Mouse (Mus musculus): ENCODE measurements around the gene Plek. TPM values are rescaled to one million over a fixed set of nuclear protein-coding genes. Genes with fewer than 3 reads are reported as not detected.
A peak's percentile ranks its signal among the peaks of the same experiment; 100 is the strongest.
"Not testable (repeated sequence)": the region's sequence is repeated elsewhere in the genome, so short reads cannot be mapped to it uniquely, and the experiment has no call there.

Gene Plek
- total and polyA plus RNA-seq, 3 experiments, result 2.0 to 8.7 (median 5.3) TPM

DNA sequence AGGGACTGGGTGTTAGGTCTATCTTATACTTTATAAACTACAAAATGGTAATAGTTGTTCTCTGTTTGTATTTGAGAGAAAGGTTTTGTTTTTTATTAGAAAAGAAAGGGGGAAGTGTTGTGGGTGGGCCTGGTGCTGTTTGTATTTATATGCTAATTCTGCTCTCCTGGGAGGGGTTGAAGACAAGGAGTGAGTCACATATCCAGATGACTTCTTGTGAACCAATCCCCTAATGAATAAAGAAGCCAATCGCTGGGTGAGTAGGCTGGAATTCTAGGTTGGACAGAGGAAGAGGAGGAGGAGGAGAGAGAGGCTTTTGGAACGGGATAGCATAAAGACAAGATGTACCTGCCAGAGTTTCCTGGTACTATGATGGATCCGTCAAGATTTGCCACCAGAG lies 29.9 kb upstream of the Plek start:
- Histone ChIP-seq H3K27me3 (ENCODE audit: control insufficient read depth, insufficient read depth, low read length) (no peaks in the 10 kb centered on the region), H3K4me1 (ENCODE audit: control insufficient read depth, insufficient read depth, low read length) (no peaks in the 10 kb centered on the region; the same call in 1 of the 2 replicates), H3K9ac (ENCODE audit: low read depth, low read length) (no peak overlapping the region), H3K36me3 (ENCODE audit: control insufficient read depth, insufficient read depth, low read length) (no peaks in the 10 kb centered on the region; the same call in 1 of the 2 replicates), H3K79me2 (replicated peaks; ENCODE audit: control insufficient read depth, insufficient read depth, low read length) (no peaks in the 10 kb centered on the region), H3K27ac (no peak overlapping the region), H3K4me3 (no peak overlapping the region)
- TF ChIP-seq POLR2A (IDR thresholded peaks at IDR 0.05; ENCODE audit: insufficient read depth, low read depth, low read length) (no peak), CTCF (IDR thresholded peaks at IDR 0.05) (no peak), EP300 (IDR thresholded peaks at IDR 0.05; ENCODE audit: insufficient read depth, low read depth, low read length) (no peak)
- 38% methylated on average over 3 of the region's 3 CpGs for WGBS
- intact Hi-C loops (cut with DNase I), result no loop called here
- DNase-seq, result no peak

DNA sequence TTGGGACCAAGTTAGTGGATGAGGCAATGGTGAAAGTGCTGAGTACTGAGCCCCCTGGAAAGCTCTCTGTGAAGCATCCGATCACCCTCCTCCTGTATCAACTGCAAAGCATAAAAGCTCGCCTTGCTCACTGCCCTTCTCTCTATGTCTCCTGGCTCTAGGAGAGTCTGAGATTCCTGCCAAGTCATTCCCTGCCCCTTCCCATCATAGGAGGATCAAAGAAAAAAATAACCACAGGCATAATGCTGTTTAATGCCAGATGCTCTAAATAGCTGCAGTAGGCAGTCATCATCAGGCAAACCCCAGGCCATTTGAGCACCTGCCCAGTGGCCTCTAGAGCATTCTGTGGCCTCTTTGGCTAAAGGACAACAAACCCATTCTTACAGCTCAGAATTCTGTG lies 23.5 kb upstream of the Plek start:
- no peak for DNase-seq
- 87% methylated on average over 2 of the region's 2 CpGs for WGBS

DNA sequence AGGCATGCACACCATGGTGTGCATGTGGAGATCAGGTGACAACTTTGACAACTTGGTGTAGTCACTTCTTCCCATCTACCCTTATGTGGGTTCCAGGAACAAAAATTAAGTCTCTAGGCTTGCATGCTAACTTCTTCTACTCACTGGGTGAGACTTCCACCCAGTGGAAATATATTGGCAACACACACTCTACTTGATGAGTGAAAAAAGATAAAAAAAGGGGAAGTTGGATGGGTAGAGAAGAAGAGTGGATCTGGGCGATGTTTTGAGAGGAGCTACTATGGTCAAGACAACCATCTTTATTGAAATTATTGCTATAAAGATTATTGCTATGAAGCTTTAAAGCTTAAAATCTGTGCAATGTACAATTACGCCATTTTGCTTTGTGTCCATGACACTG lies 17.2 kb upstream of the Plek start:
- intact Hi-C loops (cut with DNase I), result not testable (repeated sequence)

More for the DNA sequence above, 23.5 kb upstream of the Plek start:
- no peak overlapping the region for H3K9ac ChIP-seq (ENCODE audit: low read depth, low read length)
- no peaks in the 10 kb centered on the region for H3K79me2 ChIP-seq (replicated peaks; ENCODE audit: control insufficient read depth, insufficient read depth, low read length)
- H3K36me3 ChIP-seq (ENCODE audit: control insufficient read depth, insufficient read depth, low read length), result no peaks in the 10 kb centered on the region
- no peaks in the 10 kb centered on the region for H3K4me1 ChIP-seq (ENCODE audit: control insufficient read depth, insufficient read depth, low read length)
- H3K27me3 ChIP-seq (ENCODE audit: control insufficient read depth, insufficient read depth, low read length), result no peaks in the 10 kb centered on the region
- intact Hi-C loops (cut with DNase I), result no loop called here
- no peak overlapping the region for H3K4me3 ChIP-seq
- TF ChIP-seq POLR2A (IDR thresholded peaks at IDR 0.05; ENCODE audit: insufficient read depth, low read depth, low read length), result no peak
- no peak overlapping the region for H3K27ac ChIP-seq

DNA sequence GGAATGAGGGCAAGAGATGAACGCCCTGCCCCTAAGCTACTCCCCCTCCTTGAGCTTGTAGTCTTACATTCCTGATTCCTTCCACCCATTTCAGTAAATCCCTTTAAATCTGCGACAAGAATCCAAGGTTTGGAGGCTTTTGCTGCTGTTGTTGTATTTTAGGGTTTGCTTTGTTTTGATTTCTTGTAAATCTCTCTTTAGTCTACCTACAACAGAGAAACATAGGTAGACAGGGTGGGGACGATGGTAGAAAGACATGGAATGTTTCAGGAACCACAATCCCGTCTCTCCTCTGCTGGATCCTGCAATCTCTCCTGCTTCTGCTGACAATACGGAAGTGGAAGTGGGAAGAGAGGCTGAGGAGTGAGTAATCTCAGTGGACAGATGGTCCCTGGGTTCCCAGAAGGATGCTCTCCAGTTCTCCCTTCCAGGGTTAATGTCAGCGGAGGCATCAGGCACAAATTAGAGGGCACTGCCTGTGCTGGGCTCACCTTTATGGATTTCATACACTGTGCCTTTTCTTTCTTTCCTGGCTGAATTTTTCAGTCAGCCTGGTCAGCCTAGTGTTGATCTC lies 382 bp upstream of the Plek start:
- no peak for DNase-seq
- Histone ChIP-seq H3K79me2 (replicated peaks; ENCODE audit: control insufficient read depth, insufficient read depth, low read length) (no peaks in the 10 kb centered on the region), H3K4me3 (peak overlapping the region; percentile 59), H3K9ac (ENCODE audit: low read depth, low read length) (peak overlapping the region; percentile 81), H3K27me3 (ENCODE audit: control insufficient read depth, insufficient read depth, low read length) (no peaks in the 10 kb centered on the region), H3K36me3 (ENCODE audit: control insufficient read depth, insufficient read depth, low read length) (no peaks in the 10 kb centered on the region), H3K4me1 (ENCODE audit: control insufficient read depth, insufficient read depth, low read length) (peaks cover 2% of the 10 kb centered on the region), H3K27ac (peak overlapping the region; percentile 84)
- no peak for TF ChIP-seq CTCF (IDR thresholded peaks at IDR 0.05)
- no peak for TF ChIP-seq EP300 (IDR thresholded peaks at IDR 0.05; ENCODE audit: insufficient read depth, low read depth, low read length)
- no peak for TF ChIP-seq POLR2A (IDR thresholded peaks at IDR 0.05; ENCODE audit: insufficient read depth, low read depth, low read length)
- intact Hi-C loops (cut with DNase I), result loop anchor here (5.0 kb wide), 1 partner anchor 100 kb away; the partner anchor contains the start of gene Fbxo48
- WGBS, result 7% methylated on average over 6 of the region's 6 CpGs

More for the DNA sequence above, 17.2 kb upstream of the Plek start:
- not testable (repeated sequence) for H3K27ac ChIP-seq; H3K9ac ChIP-seq (ENCODE audit: low read depth, low read length); H3K4me1 ChIP-seq (ENCODE audit: control insufficient read depth, insufficient read depth, low read length); DNase-seq; H3K79me2 ChIP-seq (replicated peaks; ENCODE audit: control insufficient read depth, insufficient read depth, low read length); H3K27me3 ChIP-seq (ENCODE audit: control insufficient read depth, insufficient read depth, low read length); H3K4me3 ChIP-seq; H3K36me3 ChIP-seq (ENCODE audit: control insufficient read depth, insufficient read depth, low read length)
- 88% methylated on average over 2 of the region's 2 CpGs for WGBS

DNA sequence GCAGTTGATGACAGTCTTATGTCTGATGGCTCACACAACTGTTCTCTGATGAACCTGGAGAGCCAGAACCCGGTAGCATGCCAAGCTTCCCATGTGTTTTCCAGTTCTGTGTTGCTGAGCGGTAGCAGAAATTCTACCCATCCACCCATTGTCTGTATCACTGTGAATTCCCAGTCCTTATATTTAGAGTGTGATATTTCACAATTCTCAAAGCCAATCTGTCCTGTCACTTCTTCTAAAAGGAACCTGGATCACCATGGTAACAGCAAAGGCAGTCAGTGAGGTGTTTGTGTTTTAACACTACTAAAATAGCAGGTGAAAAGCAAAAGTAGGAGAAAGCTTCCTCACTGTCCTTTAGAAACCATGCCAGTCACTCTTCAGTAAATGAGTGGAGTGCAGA lies 6.4 kb downstream of the Plek start:
- H3K4me1 ChIP-seq (ENCODE audit: control insufficient read depth, insufficient read depth, low read length), result no peaks in the 10 kb centered on the region
- intact Hi-C loops (cut with DNase I), result no loop called here
- no peaks in the 10 kb centered on the region for H3K36me3 ChIP-seq (ENCODE audit: control insufficient read depth, insufficient read depth, low read length)
- no peaks in the 10 kb centered on the region for H3K27me3 ChIP-seq (ENCODE audit: control insufficient read depth, insufficient read depth, low read length)
- no peak for DNase-seq
- H3K4me3 ChIP-seq, result no peak overlapping the region
- H3K27ac ChIP-seq, result no peak overlapping the region
- no peaks in the 10 kb centered on the region for H3K79me2 ChIP-seq (replicated peaks; ENCODE audit: control insufficient read depth, insufficient read depth, low read length)
- TF ChIP-seq EP300 (IDR thresholded peaks at IDR 0.05; ENCODE audit: insufficient read depth, low read depth, low read length) (no peak), CTCF (IDR thresholded peaks at IDR 0.05) (no peak), POLR2A (IDR thresholded peaks at IDR 0.05; ENCODE audit: insufficient read depth, low read depth, low read length) (no peak)
- WGBS, result 83% methylated on average over 2 of the region's 2 CpGs
- H3K9ac ChIP-seq (ENCODE audit: low read depth, low read length), result no peak overlapping the region

DNA sequence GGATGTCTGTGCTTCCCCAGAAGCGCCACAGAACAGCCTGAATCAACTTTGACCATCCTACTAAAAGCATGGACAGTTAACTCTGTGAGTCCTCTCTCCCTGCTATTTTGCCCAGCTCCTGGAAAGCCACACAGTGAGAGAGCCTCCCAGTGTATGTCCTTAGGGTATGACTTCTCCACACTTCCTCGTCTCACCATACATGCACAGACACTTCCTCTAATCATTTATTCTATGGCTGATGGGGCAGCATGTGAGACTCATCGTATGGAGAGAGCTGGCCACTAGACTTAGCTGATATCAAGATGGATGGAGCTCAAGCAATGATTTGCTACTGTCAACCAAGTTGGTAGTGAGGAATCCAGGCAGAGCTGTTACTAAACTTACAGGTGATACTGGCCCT lies 28.2 kb downstream of the Plek start:
- intact Hi-C loops (cut with DNase I), result no loop called here
- Histone ChIP-seq H3K79me2 (replicated peaks; ENCODE audit: control insufficient read depth, insufficient read depth, low read length) (no peaks in the 10 kb centered on the region), H3K4me1 (ENCODE audit: control insufficient read depth, insufficient read depth, low read length) (no peaks in the 10 kb centered on the region; the same call in 1 of the 2 replicates), H3K4me3 (no peak overlapping the region), H3K27ac (no peak overlapping the region), H3K9ac (ENCODE audit: low read depth, low read length) (no peak overlapping the region), H3K27me3 (ENCODE audit: control insufficient read depth, insufficient read depth, low read length) (no peaks in the 10 kb centered on the region), H3K36me3 (ENCODE audit: control insufficient read depth, insufficient read depth, low read length) (no peaks in the 10 kb centered on the region)
- no peak for DNase-seq
- WGBS, result 76% methylated on average over 3 of the region's 3 CpGs
- TF ChIP-seq EP300 (IDR thresholded peaks at IDR 0.05; ENCODE audit: insufficient read depth, low read depth, low read length) (no peak), POLR2A (IDR thresholded peaks at IDR 0.05; ENCODE audit: insufficient read depth, low read depth, low read length) (no peak), CTCF (IDR thresholded peaks at IDR 0.05) (no peak)
